Mouse (Mus musculus) subcutaneous adipose tissue, adult 2 months (tissue): ENCODE measurements around the gene Olfr1175-ps. TPM values are rescaled to one million over a fixed set of nuclear protein-coding genes. Genes with fewer than 3 reads are reported as not detected.

Source experiments
- polyA plus RNA-seq: library from polyadenylated mRNA; depleted of rRNA; stranded (reverse); fragments of >200 nt; gene quantifications from 2 replicates; pipeline ENCODE4 v1.2.3, GENCODE M21; 2012; ENCODE audit warnings: low replicate concordance; rRNA removed

Olfr1175-ps gene
- polyA plus RNA-seq, result not detected in 2 replicates

GRCm38 (mm10) chr2:88327115-88327514 is at the start of gene Olfr1175-ps:
TSS of gene Olfr1175-ps (minus strand) at chr2:88327215.

GRCm38 (mm10) chr2:88346392-88346791 is 19.4 kb upstream of the Olfr1175-ps start, which contains the start of gene Olfr1177-ps:
TSS of gene Olfr1177-ps (minus strand) at chr2:88346492.

GRCm38 (mm10) chr2:88336421-88336820 is 9.4 kb upstream of the Olfr1175-ps start, which contains the start of gene Olfr1176:
TSS of gene Olfr1176 (plus strand) at chr2:88336721.

GRCm38 (mm10) chr2:88315035-88315434 is 12.0 kb downstream of the Olfr1175-ps start, which contains the start of gene Olfr1174-ps:
TSS of gene Olfr1174-ps (minus strand) at chr2:88315135.

GRCm38 (mm10) chr2:88279775-88280174 is 47.2 kb downstream of the Olfr1175-ps start, which contains the start of gene Olfr1173:
TSS of gene Olfr1173 (minus strand) at chr2:88279875.

Other genes with a start within 250 kb of the Olfr1175-ps start
- not detected in 2 replicates for gene Olfr1164, start 233.2 kb downstream of the Olfr1175-ps start, polyA plus RNA-seq
- not detected in 2 replicates for gene Olfr1166, start 198.9 kb downstream of the Olfr1175-ps start, polyA plus RNA-seq
- not detected in 2 replicates for gene Olfr1167, start 172.0 kb downstream of the Olfr1175-ps start, polyA plus RNA-seq
- not detected in 2 replicates for gene Olfr1168, start 145.3 kb downstream of the Olfr1175-ps start, polyA plus RNA-seq
- not detected in 2 replicates for gene Olfr1170, start 98.9 kb downstream of the Olfr1175-ps start, polyA plus RNA-seq
- gene Olfr1173, start 47.3 kb downstream of the Olfr1175-ps start, polyA plus RNA-seq, result not detected in 2 replicates
- gene Olfr1174-ps, start 12.1 kb downstream of the Olfr1175-ps start, polyA plus RNA-seq, result not detected in 2 replicates
- gene Olfr1176, start 9.5 kb upstream of the Olfr1175-ps start, polyA plus RNA-seq, result not detected in 2 replicates
- gene Olfr1177-ps, start 19.3 kb upstream of the Olfr1175-ps start, polyA plus RNA-seq, result not detected in 2 replicates
- not detected in 2 replicates for gene Olfr1178, start 59.8 kb upstream of the Olfr1175-ps start, polyA plus RNA-seq
- not detected in 2 replicates for gene Olfr1179, start 79.2 kb upstream of the Olfr1175-ps start, polyA plus RNA-seq
- gene Olfr1180, start 91.9 kb upstream of the Olfr1175-ps start, polyA plus RNA-seq, result not detected in 2 replicates
- gene Olfr1181, start 99.0 kb upstream of the Olfr1175-ps start, polyA plus RNA-seq, result not detected in 2 replicates
- gene Gm13757, start 121.9 kb upstream of the Olfr1175-ps start, polyA plus RNA-seq, result not detected in 2 replicates
- gene Olfr1183, start 127.7 kb upstream of the Olfr1175-ps start, polyA plus RNA-seq, result not detected in 2 replicates
- gene Olfr1184, start 156.4 kb upstream of the Olfr1175-ps start, polyA plus RNA-seq, result not detected in 2 replicates
- not detected in 2 replicates for gene Olfr1185-ps1, start 166.1 kb upstream of the Olfr1175-ps start, polyA plus RNA-seq
- not detected in 2 replicates for gene Olfr1186, start 191.3 kb upstream of the Olfr1175-ps start, polyA plus RNA-seq
- gene Olfr1188, start 229.7 kb upstream of the Olfr1175-ps start, polyA plus RNA-seq, result not detected in 2 replicates